Mouse (Mus musculus) midbrain, embryonic 11.5 days (tissue): ENCODE data around the gene Vps53. TPM values are rescaled to one million over a fixed set of nuclear protein-coding genes. Genes with fewer than 3 reads are reported as not detected.

Source experiments
- ATAC-seq: fragments of 200-750 bp; cut with Nextera tagmentation; 2 replicates; pipeline ENCODE4 v1.8.0; 2017; ENCODE audit warnings: moderate TSS enrichment, moderate library complexity; ENCODE audit not compliant: low FRiP score
- DNase-seq: peaks from one replicate; pipeline ENCODE4 v3.0.0; 2015; ENCODE audit warnings: low spot score; ENCODE audit errors: missing footprints
- H3K27ac ChIP-seq: fragments of 300-500 bp; sonication (generic); 2 replicates; pipeline ENCODE4 v1.5.1; 2014; ENCODE audit warnings: low read depth, low read length
- H3K27me3 ChIP-seq: fragments of 300-500 bp; sonication (generic); 2 replicates; pipeline ENCODE4 v1.6.1; 2014; ENCODE audit warnings: mild to moderate bottlenecking, low read length, moderate library complexity, mixed read lengths; ENCODE audit not compliant: control insufficient read depth, insufficient read depth
- H3K36me3 ChIP-seq: fragments of 300-500 bp; sonication (generic); 2 replicates; pipeline ENCODE4 v1.6.1; 2014; ENCODE audit warnings: mild to moderate bottlenecking, low read length, moderate library complexity, mixed read lengths; ENCODE audit not compliant: control insufficient read depth, insufficient read depth
- H3K4me1 ChIP-seq: fragments of 300-500 bp; sonication (generic); 2 replicates; pipeline ENCODE4 v1.6.1; 2014; ENCODE audit warnings: low read length; ENCODE audit not compliant: control insufficient read depth, insufficient read depth
- H3K4me2 ChIP-seq: fragments of 300-500 bp; sonication (generic); 2 replicates; pipeline ENCODE4 v1.6.1; 2014; ENCODE audit warnings: mild to moderate bottlenecking, moderate library complexity
- H3K4me3 ChIP-seq: fragments of 300-500 bp; sonication (generic); 2 replicates; pipeline ENCODE4 v1.5.1; 2014; ENCODE audit warnings: low read depth, low read length
- H3K9ac ChIP-seq: fragments of 300-500 bp; sonication (generic); 2 replicates; pipeline ENCODE4 v1.6.1; 2014; ENCODE audit warnings: low read length
- H3K9me3 ChIP-seq: fragments of 300-500 bp; sonication (generic); 2 replicates; pipeline ENCODE4 v1.6.1; 2016; ENCODE audit warnings: low read length; ENCODE audit not compliant: control insufficient read depth
- WGBS: fragments of 180-500 bp; shearing (Covaris S2); extraction: QIAGEN DNeasy Blood & Tissue Kit; methylation state at CpG from one replicate; pipeline ENCODE4 v1.1.7; 2014; 5-methylcytosine and 5-hydroxymethylcytosine counted together
- polyA plus RNA-seq: library from polyadenylated mRNA; unstranded; fragments of >200 nt; fragmentation: Nextera tagmentation; extraction: Ambion mirVana; gene quantifications from 2 replicates; pipeline ENCODE4 v1.2.1, GENCODE M21; 2014

Gene Vps53
- polyA plus RNA-seq, 1 experiment from 2014 or later: 44.2 TPM

GRCm38 (mm10) chr11:76052496-76052895, 127.0 kb downstream of the Vps53 start:
- H3K9ac ChIP-seq: no peak overlapping the region
- DNase-seq: no peak
- no peak for ATAC-seq
- H3K27me3 ChIP-seq: no peaks in the 10 kb centered on the region
- H3K9me3 ChIP-seq: no peaks in the 10 kb centered on the region
- H3K4me3 ChIP-seq: no peak overlapping the region
- 88% methylated on average over 5 of the region's 5 CpGs for WGBS
- no peak overlapping the region for H3K27ac ChIP-seq
- H3K4me1 ChIP-seq: no peaks in the 10 kb centered on the region; the same call in 1 of the 2 replicates
- H3K4me2 ChIP-seq: no peak overlapping the region
- H3K36me3 ChIP-seq: no peaks in the 10 kb centered on the region

GRCm38 (mm10) chr11:76050967-76051512, 128.4 kb downstream of the Vps53 start:
- Histone ChIP-seq H3K9me3 (no peaks in the 10 kb centered on the region), H3K27ac (no peak overlapping the region), H3K4me2 (no peak overlapping the region), H3K36me3 (no peaks in the 10 kb centered on the region), H3K4me1 (no peaks in the 10 kb centered on the region; the same call in 1 of the 2 replicates), H3K27me3 (no peaks in the 10 kb centered on the region), H3K9ac (no peak overlapping the region), H3K4me3 (no peak overlapping the region)
- DNase-seq: no peak
- ATAC-seq: no peak
- 45% methylated on average over 5 of the region's 5 CpGs for WGBS

- Histone ChIP-seq H3K27ac (no peak overlapping the region), H3K9me3 (no peaks in the 10 kb centered on the region), H3K4me1 (no peaks in the 10 kb centered on the region; the same call in 1 of the 2 replicates), H3K4me2 (no peak overlapping the region), H3K27me3 (no peaks in the 10 kb centered on the region), H3K36me3 (no peaks in the 10 kb centered on the region), H3K4me3 (no peak overlapping the region), H3K9ac (no peak overlapping the region)
- 31% methylated on average over 3 of the region's 3 CpGs for WGBS
- DNase-seq (no peak), ATAC-seq (no peak)
These were observed 128.9 kb downstream of the Vps53 start for GRCm38 (mm10) chr11:76050509-76050908.

- no peak for ATAC-seq
- Histone ChIP-seq H3K4me2 (no peak overlapping the region), H3K9me3 (no peaks in the 10 kb centered on the region), H3K4me1 (no peaks in the 10 kb centered on the region), H3K9ac (no peak overlapping the region), H3K27me3 (no peaks in the 10 kb centered on the region), H3K4me3 (no peak overlapping the region), H3K27ac (no peak overlapping the region), H3K36me3 (no peaks in the 10 kb centered on the region)
- DNase-seq: peak; percentile 6
- 81% methylated on average over 6 of the region's 6 CpGs for WGBS
These were observed 134.1 kb downstream of the Vps53 start for GRCm38 (mm10) chr11:76045367-76045766.

- Histone ChIP-seq H3K4me2 (no peak overlapping the region), H3K4me1 (no peaks in the 10 kb centered on the region), H3K27ac (no peak overlapping the region), H3K4me3 (no peak overlapping the region), H3K9me3 (no peaks in the 10 kb centered on the region), H3K27me3 (no peaks in the 10 kb centered on the region), H3K36me3 (no peaks in the 10 kb centered on the region), H3K9ac (no peak overlapping the region)
- WGBS: 91% methylated on average over 6 of the region's 6 CpGs
- ATAC-seq (no peak), DNase-seq (peak; percentile 79)
These were observed 135.0 kb downstream of the Vps53 start for GRCm38 (mm10) chr11:76044468-76044867.

GRCm38 (mm10) chr11:76042882-76043281, 136.6 kb downstream of the Vps53 start:
- WGBS: 46% methylated on average over 5 of the region's 5 CpGs
- H3K4me3 ChIP-seq: no peak overlapping the region
- H3K9ac ChIP-seq: no peak overlapping the region
- H3K4me2 ChIP-seq: no peak overlapping the region
- H3K9me3 ChIP-seq: no peaks in the 10 kb centered on the region
- H3K36me3 ChIP-seq: no peaks in the 10 kb centered on the region
- no peak overlapping the region for H3K27ac ChIP-seq
- DNase-seq (peak; percentile 45), ATAC-seq (no peak)
- no peaks in the 10 kb centered on the region for H3K27me3 ChIP-seq
- no peaks in the 10 kb centered on the region for H3K4me1 ChIP-seq

GRCm38 (mm10) chr11:76042041-76042638, 137.3 kb downstream of the Vps53 start:
- no peaks in the 10 kb centered on the region for H3K36me3 ChIP-seq
- H3K27me3 ChIP-seq: no peaks in the 10 kb centered on the region
- no peak overlapping the region for H3K9ac ChIP-seq
- ATAC-seq (no peak), DNase-seq (peak; percentile 56)
- H3K27ac ChIP-seq: no peak overlapping the region
- WGBS: 62% methylated on average over 10 of the region's 10 CpGs
- no peak overlapping the region for H3K4me3 ChIP-seq
- no peaks in the 10 kb centered on the region for H3K9me3 ChIP-seq
- H3K4me2 ChIP-seq: no peak overlapping the region
- no peaks in the 10 kb centered on the region for H3K4me1 ChIP-seq

GRCm38 (mm10) chr11:76040761-76041376, 138.6 kb downstream of the Vps53 start:
- Histone ChIP-seq H3K27ac (no peak overlapping the region), H3K27me3 (no peaks in the 10 kb centered on the region), H3K4me1 (no peaks in the 10 kb centered on the region), H3K36me3 (no peaks in the 10 kb centered on the region), H3K4me3 (no peak overlapping the region), H3K9me3 (no peaks in the 10 kb centered on the region), H3K9ac (no peak overlapping the region), H3K4me2 (no peak overlapping the region)
- 87% methylated on average over 4 of the region's 4 CpGs for WGBS
- DNase-seq: peak; percentile 70
- no peak for ATAC-seq

- no peak for ATAC-seq
- no peak for DNase-seq
- H3K9ac ChIP-seq: no peak overlapping the region
- no peak overlapping the region for H3K27ac ChIP-seq
- no peak overlapping the region for H3K4me2 ChIP-seq
- no peaks in the 10 kb centered on the region for H3K4me1 ChIP-seq
- H3K27me3 ChIP-seq: no peaks in the 10 kb centered on the region
- H3K9me3 ChIP-seq: no peaks in the 10 kb centered on the region
- no peaks in the 10 kb centered on the region for H3K36me3 ChIP-seq
- no peak overlapping the region for H3K4me3 ChIP-seq
- 85% methylated on average over 8 of the region's 8 CpGs for WGBS
These were observed 139.3 kb downstream of the Vps53 start for GRCm38 (mm10) chr11:76040106-76040505.
